Mouse (Mus musculus) lung, embryonic 15.5 days (tissue): ENCODE measurements at regions not wholly inside any gene's neighbourhood (a gene's known extent, or its start where the extent isn't known, plus 50 kb on each side); places are given as distances from the start of the nearest gene placed in this dataset.

Experiments used
- ATAC-seq: fragments of 200-750 bp; cut with Nextera tagmentation; 2 replicates; pipeline ENCODE4 v1.8.0; 2017; ENCODE audit warnings: moderate number of reproducible peaks, borderline replicate concordance; ENCODE audit not compliant: low FRiP score, low TSS enrichment; ENCODE audit errors: extremely low read depth
- H3K27ac ChIP-seq: fragments of 300-500 bp; sonication (generic); 2 replicates; pipeline ENCODE4 v1.5.1; 2015; ENCODE audit warnings: moderate library complexity, mild to moderate bottlenecking, inconsistent platforms
- H3K27me3 ChIP-seq: fragments of 300-500 bp; sonication (generic); 2 replicates; pipeline ENCODE4 v1.6.1; 2015; ENCODE audit warnings: inconsistent platforms
- H3K36me3 ChIP-seq: fragments of 300-500 bp; sonication (generic); 2 replicates; pipeline ENCODE4 v1.6.1; 2015; ENCODE audit warnings: inconsistent platforms
- H3K4me1 ChIP-seq: fragments of 300-500 bp; sonication (generic); 2 replicates; pipeline ENCODE4 v1.6.1; 2015; ENCODE audit warnings: inconsistent platforms
- H3K4me2 ChIP-seq: fragments of 300-500 bp; sonication (generic); 2 replicates; pipeline ENCODE4 v1.6.1; 2015; ENCODE audit warnings: inconsistent platforms, mild to moderate bottlenecking, moderate library complexity
- H3K4me3 ChIP-seq: fragments of 300-500 bp; sonication (generic); 2 replicates; pipeline ENCODE4 v1.5.1; 2015; ENCODE audit warnings: mild to moderate bottlenecking, inconsistent platforms
- H3K9ac ChIP-seq: fragments of 300-500 bp; sonication (generic); 2 replicates; pipeline ENCODE4 v1.6.1; 2015; ENCODE audit warnings: inconsistent platforms
- H3K9me3 ChIP-seq: fragments of 300-500 bp; sonication (generic); 2 replicates; pipeline ENCODE4 v1.6.1; 2016; ENCODE audit warnings: inconsistent platforms
- WGBS: fragments of 180-500 bp; shearing (Covaris S2); methylation state at CpG from one replicate; pipeline ENCODE4 v1.1.7; 2015; 5-methylcytosine and 5-hydroxymethylcytosine counted together

GRCm38 (mm10) chr2:79532610-79533160 is 76.1 kb upstream of the Cerkl start:
- H3K4me3 ChIP-seq: no peak overlapping the region
- H3K36me3 ChIP-seq: no peaks in the 10 kb centered on the region
- no peaks in the 10 kb centered on the region for H3K27me3 ChIP-seq
- no peak overlapping the region for H3K4me2 ChIP-seq
- H3K9ac ChIP-seq: no peak overlapping the region
- no peak overlapping the region for H3K27ac ChIP-seq
- 71% methylated on average over 3 of the region's 3 CpGs for WGBS
- H3K9me3 ChIP-seq: no peaks in the 10 kb centered on the region
- ATAC-seq: no peak
- H3K4me1 ChIP-seq: peaks cover 3% of the 10 kb centered on the region; the same call in 1 of the 2 replicates

- ATAC-seq: no peak
- Histone ChIP-seq H3K27ac (no peak overlapping the region), H3K4me3 (no peak overlapping the region), H3K4me1 (peaks cover 3% of the 10 kb centered on the region; the same call in 1 of the 2 replicates), H3K27me3 (no peaks in the 10 kb centered on the region), H3K9ac (no peak overlapping the region), H3K36me3 (no peaks in the 10 kb centered on the region), H3K4me2 (no peak overlapping the region), H3K9me3 (no peaks in the 10 kb centered on the region)
- 68% methylated on average over 5 of the region's 5 CpGs for WGBS
Measured at GRCm38 (mm10) chr2:79537126-79537875, 80.7 kb upstream of the Cerkl start.

GRCm38 (mm10) chr2:79540384-79540783 is 83.8 kb upstream of the Cerkl start:
- no peak overlapping the region for H3K27ac ChIP-seq
- ATAC-seq: no peak
- no peaks in the 10 kb centered on the region for H3K9me3 ChIP-seq
- 74% methylated on average over 8 of the region's 8 CpGs for WGBS
- H3K4me2 ChIP-seq: no peak overlapping the region
- no peaks in the 10 kb centered on the region for H3K27me3 ChIP-seq
- H3K9ac ChIP-seq: no peak overlapping the region
- H3K4me1 ChIP-seq: peaks cover 15% of the 10 kb centered on the region; the same call in 1 of the 2 replicates
- no peaks in the 10 kb centered on the region for H3K36me3 ChIP-seq
- no peak overlapping the region for H3K4me3 ChIP-seq

DNA sequence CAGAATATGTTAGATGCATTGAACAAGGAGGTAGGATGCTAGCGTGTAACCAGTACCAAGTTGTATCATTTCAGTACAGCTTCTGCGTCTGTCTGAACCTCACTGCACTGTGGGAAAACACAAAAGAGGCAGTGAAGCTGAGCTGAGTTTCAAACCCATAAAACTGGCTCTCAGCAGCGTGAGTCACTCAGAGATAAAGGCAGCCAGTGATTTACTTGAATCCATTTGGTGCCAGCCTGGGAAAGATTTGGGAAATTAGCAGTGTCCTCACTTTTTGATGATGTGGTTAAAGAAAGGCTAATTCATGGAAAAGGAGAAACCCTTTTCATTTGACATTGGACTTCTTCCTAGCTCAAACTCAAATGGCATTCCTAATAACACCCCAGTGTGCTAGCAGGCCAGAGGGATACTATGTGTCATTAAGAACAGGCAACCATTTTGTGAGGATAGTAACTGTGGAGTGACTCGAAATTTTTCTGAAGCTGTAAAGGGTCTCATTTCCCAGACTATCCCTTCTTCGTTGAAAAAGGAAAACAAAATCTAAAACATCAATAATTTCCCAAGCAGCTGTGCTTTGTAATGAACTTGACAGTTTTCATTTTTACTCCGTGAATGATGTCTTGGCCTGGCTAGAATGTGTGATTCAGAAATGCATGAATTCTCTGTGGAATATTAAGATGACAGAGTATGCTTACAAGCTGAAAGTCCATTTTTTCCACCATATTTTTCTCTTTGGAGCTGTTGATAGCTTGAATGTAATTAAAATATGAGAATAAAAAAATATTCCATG is 85.8 kb upstream of the Cerkl start:
- ATAC-seq: no peak
- no peaks in the 10 kb centered on the region for H3K27me3 ChIP-seq
- no peaks in the 10 kb centered on the region for H3K36me3 ChIP-seq
- no peaks in the 10 kb centered on the region for H3K9me3 ChIP-seq
- no peak overlapping the region for H3K4me3 ChIP-seq
- H3K4me2 ChIP-seq: no peak overlapping the region
- no peak overlapping the region for H3K27ac ChIP-seq
- peaks cover 15% of the 10 kb centered on the region for H3K4me1 ChIP-seq
- 68% methylated on average over 6 of the region's 6 CpGs for WGBS
- H3K9ac ChIP-seq: no peak overlapping the region

- 46% methylated on average over 5 of the region's 5 CpGs for WGBS
- no peaks in the 10 kb centered on the region for H3K36me3 ChIP-seq
- no peaks in the 10 kb centered on the region for H3K9me3 ChIP-seq
- no peaks in the 10 kb centered on the region for H3K27me3 ChIP-seq
- H3K9ac ChIP-seq: no peak overlapping the region
- peaks cover 23% of the 10 kb centered on the region for H3K4me1 ChIP-seq
- no peak overlapping the region for H3K27ac ChIP-seq
- no peak overlapping the region for H3K4me3 ChIP-seq
- no peak for ATAC-seq
- H3K4me2 ChIP-seq: no peak overlapping the region
Measured at GRCm38 (mm10) chr2:79543456-79543855, 86.9 kb upstream of the Cerkl start.

DNA sequence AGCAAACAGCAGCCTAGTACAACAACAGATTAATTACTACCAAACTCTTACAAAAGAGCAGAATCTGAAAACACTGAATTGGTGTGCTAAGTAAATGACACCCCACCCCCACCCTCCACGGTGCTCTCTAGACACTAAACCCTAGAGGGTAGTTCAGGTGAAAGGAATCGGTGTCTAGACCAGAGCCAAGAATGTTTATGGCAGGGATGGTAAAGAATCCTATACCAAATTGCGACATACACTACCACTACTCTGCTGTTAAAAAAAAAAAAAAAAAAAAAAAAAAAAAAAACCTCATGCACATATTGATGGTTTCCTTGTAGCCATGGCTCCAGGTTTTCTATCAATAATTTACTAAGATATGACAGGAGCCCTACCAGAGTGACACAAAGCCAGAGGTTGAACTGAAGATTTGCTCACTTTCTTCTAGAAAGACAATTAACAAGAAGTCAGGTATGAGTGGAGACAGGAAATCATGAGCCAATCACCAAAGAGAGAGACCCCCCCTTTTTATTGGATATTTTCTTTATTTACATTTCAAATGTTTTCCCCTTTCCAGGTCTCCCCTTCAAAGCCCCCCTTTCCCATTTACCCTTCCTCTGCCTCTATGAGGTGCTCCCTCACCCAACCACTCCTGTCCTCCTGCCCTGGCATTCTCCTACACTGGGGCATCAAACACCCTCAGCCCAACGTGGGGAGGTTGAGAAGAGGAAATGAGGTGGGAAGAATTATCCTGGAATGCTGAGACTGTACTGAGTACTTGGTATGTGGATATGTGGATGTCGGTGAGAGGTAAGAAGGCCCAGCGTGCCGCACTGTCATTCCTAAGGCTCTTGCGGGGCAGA is 87.6 kb upstream of the Cerkl start:
- ATAC-seq: no peak
- Histone ChIP-seq H3K36me3 (no peaks in the 10 kb centered on the region), H3K9ac (no peak overlapping the region), H3K4me3 (no peak overlapping the region), H3K4me2 (no peak overlapping the region), H3K9me3 (no peaks in the 10 kb centered on the region), H3K27ac (no peak overlapping the region), H3K4me1 (peaks cover 23% of the 10 kb centered on the region), H3K27me3 (no peaks in the 10 kb centered on the region)
- WGBS: 80% methylated on average over 8 of the region's 8 CpGs

- Histone ChIP-seq H3K4me3 (no peak overlapping the region), H3K4me1 (peaks cover 23% of the 10 kb centered on the region), H3K4me2 (no peak overlapping the region), H3K9me3 (no peaks in the 10 kb centered on the region), H3K36me3 (no peaks in the 10 kb centered on the region), H3K27me3 (no peaks in the 10 kb centered on the region), H3K27ac (no peak overlapping the region), H3K9ac (no peak overlapping the region)
- ATAC-seq: peak; percentile 31; the same call in 1 of the 2 replicates
- WGBS: 27% methylated on average over 4 of the region's 4 CpGs
Measured at GRCm38 (mm10) chr2:79544793-79545260, 88.2 kb upstream of the Cerkl start.

DNA sequence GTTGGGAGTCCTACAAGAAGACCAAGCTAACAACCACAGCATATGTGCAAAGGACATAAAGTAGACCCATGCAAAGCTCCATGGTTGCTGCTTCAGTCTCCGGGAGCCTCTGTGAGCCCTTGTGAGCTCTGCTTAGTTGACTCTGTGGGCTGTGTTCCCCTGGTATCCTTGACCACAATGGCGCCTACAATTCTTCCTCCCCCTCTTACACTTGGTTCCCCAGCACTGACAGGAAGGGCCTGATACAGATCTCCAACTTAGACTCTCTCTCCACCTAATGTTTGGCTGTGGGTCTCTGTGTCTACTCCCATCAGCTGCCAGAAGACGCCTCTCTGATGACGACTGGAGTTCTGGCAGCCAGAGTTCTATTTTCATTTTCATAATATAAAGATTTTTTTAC is 88.9 kb upstream of the Itprid2 start:
- no peak for ATAC-seq
- Histone ChIP-seq H3K4me2 (no peak overlapping the region), H3K4me3 (no peak overlapping the region), H3K9ac (no peak overlapping the region), H3K27me3 (no peaks in the 10 kb centered on the region), H3K9me3 (no peaks in the 10 kb centered on the region), H3K27ac (no peak overlapping the region), H3K4me1 (peaks cover 23% of the 10 kb centered on the region), H3K36me3 (no peaks in the 10 kb centered on the region)
- WGBS: 69% methylated on average over 4 of the region's 4 CpGs

DNA sequence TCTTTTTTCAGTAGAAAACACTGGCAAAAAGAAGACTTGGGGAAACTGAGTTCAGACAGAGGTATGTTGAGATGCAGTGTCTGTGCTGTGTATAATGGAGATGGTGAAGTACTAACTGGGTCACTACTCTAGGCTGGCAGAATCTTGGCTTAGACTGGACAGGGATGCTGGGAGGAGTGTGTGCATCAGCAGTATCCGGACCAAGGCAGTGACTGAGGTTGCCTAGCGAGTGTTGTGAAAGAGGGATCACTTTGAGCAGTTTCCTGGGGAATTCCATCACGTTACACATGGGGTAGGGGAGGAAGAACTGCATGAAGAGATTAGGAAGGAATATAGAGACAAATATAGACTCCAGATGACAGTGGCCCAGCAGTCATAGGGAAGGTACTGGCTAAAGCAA is 87.9 kb upstream of the Itprid2 start:
- ATAC-seq: no peak
- no peaks in the 10 kb centered on the region for H3K36me3 ChIP-seq
- no peak overlapping the region for H3K27ac ChIP-seq
- no peak overlapping the region for H3K9ac ChIP-seq
- no peak overlapping the region for H3K4me3 ChIP-seq
- H3K9me3 ChIP-seq: no peaks in the 10 kb centered on the region
- no peak overlapping the region for H3K4me2 ChIP-seq
- 33% methylated on average over 3 of the region's 3 CpGs for WGBS
- peaks cover 23% of the 10 kb centered on the region for H3K4me1 ChIP-seq
- H3K27me3 ChIP-seq: no peaks in the 10 kb centered on the region

GRCm38 (mm10) chr2:79548039-79548600 is 87.0 kb upstream of the Itprid2 start:
- 44% methylated on average over 8 of the region's 8 CpGs for WGBS
- no peaks in the 10 kb centered on the region for H3K27me3 ChIP-seq
- no peaks in the 10 kb centered on the region for H3K36me3 ChIP-seq
- ATAC-seq: no peak
- H3K9ac ChIP-seq: no peak overlapping the region
- H3K4me1 ChIP-seq: peaks cover 23% of the 10 kb centered on the region
- H3K9me3 ChIP-seq: no peaks in the 10 kb centered on the region
- H3K4me2 ChIP-seq: peak overlapping the region; percentile 17; the same call in 1 of the 2 replicates
- no peak overlapping the region for H3K27ac ChIP-seq
- no peak overlapping the region for H3K4me3 ChIP-seq

- Histone ChIP-seq H3K4me1 (peaks cover 17% of the 10 kb centered on the region), H3K27me3 (no peaks in the 10 kb centered on the region), H3K36me3 (no peaks in the 10 kb centered on the region), H3K9me3 (no peaks in the 10 kb centered on the region), H3K27ac (no peak overlapping the region), H3K4me2 (no peak overlapping the region), H3K4me3 (no peak overlapping the region), H3K9ac (no peak overlapping the region)
- WGBS: 74% methylated on average over 3 of the region's 3 CpGs
- ATAC-seq: no peak
Measured at GRCm38 (mm10) chr2:79549781-79550180, 85.4 kb upstream of the Itprid2 start.
